Mouse (Mus musculus): ENCODE results near the gene Minos1. TPM values are rescaled to one million over a fixed set of nuclear protein-coding genes. Genes with fewer than 3 reads are reported as not detected.

Gene Minos1
- 100 to 1,000 TPM; 215 to 218 TPM for total RNA-seq (2021)

- DNase-seq (ENCODE audit: low spot score in 2 of 2), result peak; percentile 99
- intact Hi-C loops (cut with DNase I), result loop anchor here (2.0 kb wide), 1 partner anchor 62 kb away; the partner anchor contains the start of gene Capzb
These were observed at the start of gene Minos1 for GRCm38 (mm10) chr4:139130701-139131549. TSS of gene Minos1 (minus strand) at chr4:139131113.

GRCm38 (mm10) chr4:139179731-139180625 is 49.1 kb upstream of the Minos1 start:
- intact Hi-C loops (cut with DNase I), result loop anchor here (5.0 kb wide), 1 partner anchor 258 kb away; no protein-coding TSS in a partner anchor
- DNase-seq (ENCODE audit: low spot score in 2 of 2), result no peak

DNA sequence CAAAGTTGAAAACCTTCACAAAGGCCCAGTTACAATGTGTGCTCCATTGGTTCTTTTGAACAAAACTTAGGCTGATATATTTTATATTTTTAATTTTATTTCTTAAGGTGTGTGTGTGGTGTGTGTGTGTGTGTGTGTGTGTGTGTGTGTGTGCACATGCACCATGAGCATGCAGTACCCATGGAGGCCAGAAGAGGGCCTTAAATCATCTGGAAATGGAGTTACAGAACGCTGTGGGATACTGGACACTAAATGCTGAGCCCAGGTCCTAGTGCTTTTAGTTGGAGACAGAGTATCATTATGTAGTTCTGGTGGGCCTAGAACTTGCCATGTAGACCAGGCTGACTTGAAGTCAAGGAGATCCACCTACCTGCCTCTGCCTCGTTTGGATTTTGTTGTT is 48.3 kb upstream of the Minos1 start:
- no peak for DNase-seq (ENCODE audit: low spot score in 2 of 2)
- intact Hi-C loops (cut with DNase I), result loop anchor here (5.0 kb wide), 1 partner anchor 257 kb away; no protein-coding TSS in a partner anchor

GRCm38 (mm10) chr4:139178377-139178776 is 47.5 kb upstream of the Minos1 start:
- DNase-seq (ENCODE audit: low spot score in 2 of 2), result no peak
- intact Hi-C loops (cut with DNase I), result loop anchor here (5.0 kb wide), 1 partner anchor 256 kb away; no protein-coding TSS in a partner anchor

- intact Hi-C loops (cut with DNase I), result loop anchor here (5.0 kb wide), 1 partner anchor 256 kb away; no protein-coding TSS in a partner anchor
These were observed 47.0 kb upstream of the Minos1 start for GRCm38 (mm10) chr4:139177921-139178320.

DNA sequence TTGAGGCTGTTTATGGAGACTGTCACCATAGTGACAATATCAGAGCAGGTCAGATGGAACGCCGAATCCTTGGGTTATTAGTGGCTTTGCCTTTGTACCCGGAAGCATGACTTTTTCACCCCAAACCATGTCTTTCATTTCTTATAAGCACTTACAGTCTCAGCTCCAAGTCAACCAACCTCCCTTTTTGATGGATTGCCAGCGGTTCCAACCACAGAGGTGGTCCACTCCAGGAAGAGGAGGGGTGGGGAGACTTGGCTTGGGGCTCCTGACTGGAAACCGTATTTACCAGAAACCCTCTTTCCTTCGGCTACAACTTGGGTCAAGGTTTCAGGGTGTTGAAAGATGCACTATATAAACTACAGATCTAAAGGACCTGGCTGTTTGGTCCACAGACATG is 45.1 kb upstream of the Minos1 start:
- intact Hi-C loops (cut with DNase I), result loop anchor here (5.0 kb wide), 1 partner anchor 254 kb away; no protein-coding TSS in a partner anchor

More at GRCm38 (mm10) chr4:139177921-139178320, 47.0 kb upstream of the Minos1 start:
- no peak for DNase-seq (ENCODE audit: low spot score in 2 of 2)

GRCm38 (mm10) chr4:139175061-139175971 is 44.4 kb upstream of the Minos1 start:
- intact Hi-C loops (cut with DNase I), result loop anchor here (5.0 kb wide), 1 partner anchor 253 kb away; no protein-coding TSS in a partner anchor
- peak in 1 of 2 experiments; percentile 23 for DNase-seq (ENCODE audit: low spot score in 2 of 2)

More for the DNA sequence above, 45.1 kb upstream of the Minos1 start:
- DNase-seq (ENCODE audit: low spot score in 2 of 2), result no peak

- DNase-seq (ENCODE audit: low spot score in 2 of 2), result no peak
- intact Hi-C loops (cut with DNase I), result no loop called here
These were observed 38.9 kb upstream of the Minos1 start for GRCm38 (mm10) chr4:139169748-139170279.

DNA sequence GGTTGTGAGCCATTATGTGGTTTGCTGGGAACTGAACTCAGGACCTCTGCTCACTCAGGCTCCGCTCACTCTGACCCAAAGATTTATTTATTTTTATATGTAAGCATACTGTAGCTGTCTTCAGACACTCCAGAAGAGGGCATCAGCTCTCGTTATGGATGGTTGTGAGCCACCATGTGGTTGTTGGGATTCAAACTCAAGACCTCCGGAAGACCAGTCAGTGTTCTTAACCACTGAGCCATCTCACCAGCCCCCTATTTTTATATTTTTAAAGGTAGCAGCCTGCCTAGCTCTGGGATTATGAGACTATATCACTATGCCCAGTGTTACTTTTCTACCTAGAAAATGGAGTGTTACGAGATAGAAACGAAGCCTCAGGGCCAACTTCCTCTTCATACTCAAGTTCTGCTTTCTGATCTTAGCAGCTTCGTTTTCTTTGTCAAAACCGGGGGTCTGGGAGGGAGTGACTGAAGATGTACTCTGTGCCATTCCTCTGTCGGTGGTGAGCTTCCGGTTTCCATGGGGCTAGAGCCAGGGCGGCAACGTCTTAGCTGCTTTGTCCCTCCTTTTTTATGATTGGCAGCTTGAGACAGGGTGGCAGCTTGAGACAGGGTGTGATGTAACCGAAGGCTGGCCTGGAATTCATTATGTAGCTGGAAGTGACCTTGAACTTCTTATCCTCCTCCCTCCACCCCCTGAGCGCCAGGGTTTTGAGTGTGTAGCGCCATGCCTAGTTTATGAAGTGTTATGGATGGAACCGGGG is 38.3 kb upstream of the Minos1 start:
- intact Hi-C loops (cut with DNase I), result no loop called here
- DNase-seq (ENCODE audit: low spot score in 2 of 2), result no peak

GRCm38 (mm10) chr4:139167107-139167506 is 36.2 kb upstream of the Minos1 start:
- DNase-seq (ENCODE audit: low spot score in 2 of 2), result no peak
- intact Hi-C loops (cut with DNase I), result no loop called here

- intact Hi-C loops (cut with DNase I), result no loop called here
- DNase-seq (ENCODE audit: low spot score in 2 of 2), result no peak
These were observed 35.3 kb upstream of the Minos1 start for GRCm38 (mm10) chr4:139166244-139166643.

DNA sequence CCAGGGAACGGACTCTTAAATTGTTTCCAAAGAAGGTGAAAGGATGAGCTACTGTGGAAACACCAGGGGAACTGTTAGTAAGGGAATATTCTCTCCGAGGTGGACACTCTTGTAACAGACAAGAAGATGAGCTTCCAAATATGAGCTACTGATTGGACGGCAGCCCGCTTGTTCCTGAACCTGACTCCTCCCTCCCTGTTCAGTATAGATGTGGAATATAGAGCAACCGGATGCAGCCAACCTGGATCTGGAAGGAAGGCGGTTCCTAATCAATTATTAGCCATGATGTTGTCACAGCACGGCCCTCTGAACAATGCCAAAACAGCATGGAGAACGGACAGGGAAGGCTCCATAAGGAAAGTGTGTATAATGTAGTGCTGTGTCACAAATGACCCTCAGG is 34.3 kb upstream of the Minos1 start:
- DNase-seq (ENCODE audit: low spot score in 2 of 2), result no peak
- intact Hi-C loops (cut with DNase I), result no loop called here

- DNase-seq (ENCODE audit: low spot score in 2 of 2), result no peak
- intact Hi-C loops (cut with DNase I), result no loop called here
These were observed 33.2 kb upstream of the Minos1 start for GRCm38 (mm10) chr4:139164082-139164481.

DNA sequence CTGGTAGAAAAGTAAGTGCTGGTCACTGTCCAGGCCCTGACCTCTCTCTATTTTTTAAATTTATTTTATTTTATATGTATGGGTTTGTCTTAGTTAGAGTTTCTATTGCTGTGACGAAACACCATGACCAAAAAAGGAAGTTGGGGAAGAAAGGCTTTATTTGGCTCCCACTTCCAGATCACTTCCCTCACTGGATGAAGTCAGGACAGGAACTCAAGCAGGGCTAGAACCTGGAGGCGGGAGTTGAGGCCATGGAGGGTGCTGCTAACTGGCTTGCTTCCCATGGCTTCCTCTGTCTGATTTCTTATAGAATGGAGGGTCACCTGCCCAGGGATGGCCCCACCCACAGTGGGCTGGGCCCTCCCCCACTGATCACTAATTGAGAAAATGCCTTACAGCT is 30.2 kb upstream of the Minos1 start:
- DNase-seq (ENCODE audit: low spot score in 2 of 2), result no peak
- intact Hi-C loops (cut with DNase I), result no loop called here

GRCm38 (mm10) chr4:139158350-139158749 is 27.4 kb upstream of the Minos1 start:
- intact Hi-C loops (cut with DNase I), result no loop called here

GRCm38 (mm10) chr4:139156538-139156937 is 25.6 kb upstream of the Minos1 start:
- no peak for DNase-seq (ENCODE audit: low spot score in 2 of 2)
- intact Hi-C loops (cut with DNase I), result no loop called here

More at GRCm38 (mm10) chr4:139158350-139158749, 27.4 kb upstream of the Minos1 start:
- DNase-seq (ENCODE audit: low spot score in 2 of 2), result no peak

GRCm38 (mm10) chr4:139154576-139155307 is 23.8 kb upstream of the Minos1 start:
- intact Hi-C loops (cut with DNase I), result no loop called here
- DNase-seq (ENCODE audit: low spot score in 2 of 2), result no peak
